Mouse (Mus musculus): ENCODE results near the gene Treh. TPM values are rescaled to one million over a fixed set of nuclear protein-coding genes. Genes with fewer than 3 reads are reported as not detected.

The Treh gene
- polyA plus RNA-seq, 1 experiment from 2014 or later, result not detected

- no peaks in the 10 kb centered on the region for H3K9me3 ChIP-seq (replicated peaks; ENCODE audit: control insufficient read depth, low read length)
- H3K27ac ChIP-seq (ENCODE audit: low read length), result no peak overlapping the region
- peak overlapping the region; percentile 26 for H3K4me3 ChIP-seq (ENCODE audit: low read depth, low read length)
- peak; percentile 74 for ATAC-seq (ENCODE audit: low read depth)
- H3K4me2 ChIP-seq (ENCODE audit: low read depth, low read length), result peak overlapping the region; percentile 56
- no peaks in the 10 kb centered on the region for H3K27me3 ChIP-seq (ENCODE audit: control insufficient read depth, insufficient read depth, low read depth, low read length)
- H3K9ac ChIP-seq (ENCODE audit: low read depth, low read length), result no peak overlapping the region
- no peaks in the 10 kb centered on the region for H3K36me3 ChIP-seq (ENCODE audit: control insufficient read depth, insufficient read depth)
- peaks cover 7% of the 10 kb centered on the region for H3K4me1 ChIP-seq (ENCODE audit: control insufficient read depth, low read depth, low read length)
- 5% methylated on average over 23 of the region's 24 CpGs for WGBS (ENCODE audit: insufficient replicate concordance)
Measured at GRCm38 (mm10) chr9:44708429-44708765, 35.4 kb downstream of the Treh start.

- WGBS (ENCODE audit: insufficient replicate concordance), result 51% methylated on average over 6 of the region's 6 CpGs
Measured at GRCm38 (mm10) chr9:44708925-44709324, 35.9 kb downstream of the Treh start.

DNA sequence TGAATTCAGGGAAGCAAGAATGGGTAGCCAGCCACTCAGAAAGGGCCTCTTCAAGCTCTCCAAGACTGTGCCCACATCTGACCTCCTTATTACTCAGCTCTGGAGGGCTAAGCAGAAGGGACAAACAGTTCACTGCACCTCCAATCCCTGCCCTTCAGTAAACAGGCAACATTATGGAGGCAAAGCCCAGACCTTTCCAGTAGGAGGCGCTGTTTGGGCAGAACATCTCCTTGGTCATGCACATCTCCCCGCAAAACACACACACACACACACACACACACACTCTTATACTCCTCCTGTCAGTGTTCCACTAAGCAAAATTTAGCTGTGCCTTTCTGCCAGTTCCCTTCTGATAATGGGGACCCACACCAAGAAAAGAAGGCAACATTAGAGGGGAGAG, 36.6 kb downstream of the Treh start:
- H3K27ac ChIP-seq (ENCODE audit: low read length), result no peak overlapping the region
- ATAC-seq (ENCODE audit: low read depth), result no peak
- no peaks in the 10 kb centered on the region for H3K36me3 ChIP-seq (ENCODE audit: control insufficient read depth, insufficient read depth)
- H3K27me3 ChIP-seq (ENCODE audit: control insufficient read depth, insufficient read depth, low read depth, low read length), result no peaks in the 10 kb centered on the region
- no peaks in the 10 kb centered on the region for H3K9me3 ChIP-seq (replicated peaks; ENCODE audit: control insufficient read depth, low read length)
- H3K4me1 ChIP-seq (ENCODE audit: control insufficient read depth, low read depth, low read length), result peaks cover 7% of the 10 kb centered on the region
- WGBS (ENCODE audit: insufficient replicate concordance), result 30% methylated on average over 2 of the region's 2 CpGs
- no peak overlapping the region for H3K9ac ChIP-seq (ENCODE audit: low read depth, low read length)
- H3K4me3 ChIP-seq (ENCODE audit: low read depth, low read length), result no peak overlapping the region
- no peak overlapping the region for H3K4me2 ChIP-seq (ENCODE audit: low read depth, low read length)

More at GRCm38 (mm10) chr9:44708925-44709324, 35.9 kb downstream of the Treh start:
- Histone ChIP-seq H3K27me3 (ENCODE audit: control insufficient read depth, insufficient read depth, low read depth, low read length) (no peaks in the 10 kb centered on the region), H3K4me1 (ENCODE audit: control insufficient read depth, low read depth, low read length) (peaks cover 7% of the 10 kb centered on the region), H3K4me2 (ENCODE audit: low read depth, low read length) (peak overlapping the region; percentile 56), H3K36me3 (ENCODE audit: control insufficient read depth, insufficient read depth) (no peaks in the 10 kb centered on the region), H3K27ac (ENCODE audit: low read length) (no peak overlapping the region), H3K9me3 (replicated peaks; ENCODE audit: control insufficient read depth, low read length) (no peaks in the 10 kb centered on the region), H3K4me3 (ENCODE audit: low read depth, low read length) (peak overlapping the region; percentile 26), H3K9ac (ENCODE audit: low read depth, low read length) (no peak overlapping the region)
- no peak for ATAC-seq (ENCODE audit: low read depth)

- WGBS (ENCODE audit: insufficient replicate concordance), result 61% methylated on average over 5 of the region's 5 CpGs
- peaks cover 7% of the 10 kb centered on the region for H3K4me1 ChIP-seq (ENCODE audit: control insufficient read depth, low read depth, low read length)
- H3K4me2 ChIP-seq (ENCODE audit: low read depth, low read length), result no peak overlapping the region
- H3K27me3 ChIP-seq (ENCODE audit: control insufficient read depth, insufficient read depth, low read depth, low read length), result no peaks in the 10 kb centered on the region
- no peak overlapping the region for H3K27ac ChIP-seq (ENCODE audit: low read length)
- no peak overlapping the region for H3K4me3 ChIP-seq (ENCODE audit: low read depth, low read length)
- no peaks in the 10 kb centered on the region for H3K36me3 ChIP-seq (ENCODE audit: control insufficient read depth, insufficient read depth)
- no peak for ATAC-seq (ENCODE audit: low read depth)
- no peaks in the 10 kb centered on the region for H3K9me3 ChIP-seq (replicated peaks; ENCODE audit: control insufficient read depth, low read length)
- H3K9ac ChIP-seq (ENCODE audit: low read depth, low read length), result no peak overlapping the region
Measured at GRCm38 (mm10) chr9:44710213-44710612, 37.2 kb downstream of the Treh start.

DNA sequence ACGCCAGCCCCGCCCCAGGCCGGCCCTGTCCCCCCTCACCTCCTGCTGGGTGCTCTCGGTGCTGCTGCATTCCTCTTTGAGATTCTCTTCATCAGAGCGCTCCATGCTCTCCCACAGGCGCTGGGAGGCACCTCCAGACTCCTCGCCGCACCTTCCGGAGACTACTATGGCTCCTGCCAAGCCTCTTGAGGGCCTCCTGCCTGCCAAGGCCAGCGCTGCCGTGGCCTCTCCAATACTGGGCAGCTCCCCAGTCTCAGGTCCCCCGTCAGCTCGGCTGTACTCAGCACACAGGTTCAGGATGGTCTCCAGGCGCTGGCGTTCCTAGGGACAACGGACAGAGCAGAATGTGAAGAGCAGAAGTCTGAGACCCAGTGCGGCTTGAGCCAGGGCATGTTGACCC, 38.6 kb downstream of the Treh start:
- no peak overlapping the region for H3K4me2 ChIP-seq (ENCODE audit: low read depth, low read length)
- no peaks in the 10 kb centered on the region for H3K36me3 ChIP-seq (ENCODE audit: control insufficient read depth, insufficient read depth)
- H3K27ac ChIP-seq (ENCODE audit: low read length), result no peak overlapping the region
- no peaks in the 10 kb centered on the region for H3K27me3 ChIP-seq (ENCODE audit: control insufficient read depth, insufficient read depth, low read depth, low read length)
- H3K4me1 ChIP-seq (ENCODE audit: control insufficient read depth, low read depth, low read length), result peaks cover 7% of the 10 kb centered on the region
- H3K9me3 ChIP-seq (replicated peaks; ENCODE audit: control insufficient read depth, low read length), result no peaks in the 10 kb centered on the region
- 71% methylated on average over 17 of the region's 17 CpGs for whole genome bisulfite sequencing (ENCODE audit: insufficient replicate concordance)
- no peak for ATAC-seq (ENCODE audit: low read depth)
- no peak overlapping the region for H3K9ac ChIP-seq (ENCODE audit: low read depth, low read length)
- no peak overlapping the region for H3K4me3 ChIP-seq (ENCODE audit: low read depth, low read length)

DNA sequence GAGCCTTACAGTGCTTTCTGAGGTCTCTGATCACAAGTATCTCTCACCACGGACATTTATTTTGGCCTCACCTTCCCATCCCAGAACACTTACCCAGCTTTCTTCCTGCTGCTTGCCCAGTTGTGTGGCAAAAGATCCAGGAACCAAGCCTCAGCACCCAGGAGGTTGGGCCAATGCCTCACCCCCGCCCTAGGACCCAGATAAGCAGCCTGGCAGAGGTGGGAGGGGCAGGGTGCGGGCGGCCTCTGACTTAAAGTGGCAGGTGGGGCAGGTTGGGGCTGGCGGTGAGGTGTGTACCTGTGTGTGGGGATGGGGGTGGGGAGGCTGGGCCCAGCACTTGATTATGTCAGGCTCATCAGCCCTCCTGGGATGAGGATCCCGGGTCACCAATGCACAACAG, 40.0 kb downstream of the Treh start:
- H3K4me2 ChIP-seq (ENCODE audit: low read depth, low read length), result no peak overlapping the region
- 50% methylated on average over 6 of the region's 6 CpGs for WGBS (ENCODE audit: insufficient replicate concordance)
- no peak overlapping the region for H3K4me3 ChIP-seq (ENCODE audit: low read depth, low read length)
- no peaks in the 10 kb centered on the region for H3K36me3 ChIP-seq (ENCODE audit: control insufficient read depth, insufficient read depth)
- ATAC-seq (ENCODE audit: low read depth), result no peak
- H3K27ac ChIP-seq (ENCODE audit: low read length), result no peak overlapping the region
- no peaks in the 10 kb centered on the region for H3K27me3 ChIP-seq (ENCODE audit: control insufficient read depth, insufficient read depth, low read depth, low read length)
- H3K4me1 ChIP-seq (ENCODE audit: control insufficient read depth, low read depth, low read length), result peaks cover 7% of the 10 kb centered on the region
- H3K9ac ChIP-seq (ENCODE audit: low read depth, low read length), result no peak overlapping the region
- H3K9me3 ChIP-seq (replicated peaks; ENCODE audit: control insufficient read depth, low read length), result no peaks in the 10 kb centered on the region

- Histone ChIP-seq H3K4me1 (ENCODE audit: control insufficient read depth, low read depth, low read length) (peaks cover 5% of the 10 kb centered on the region), H3K27me3 (ENCODE audit: control insufficient read depth, insufficient read depth, low read depth, low read length) (no peaks in the 10 kb centered on the region), H3K4me2 (ENCODE audit: low read depth, low read length) (no peak overlapping the region), H3K27ac (ENCODE audit: low read length) (no peak overlapping the region), H3K9ac (ENCODE audit: low read depth, low read length) (no peak overlapping the region), H3K36me3 (ENCODE audit: control insufficient read depth, insufficient read depth) (no peaks in the 10 kb centered on the region), H3K9me3 (replicated peaks; ENCODE audit: control insufficient read depth, low read length) (no peaks in the 10 kb centered on the region), H3K4me3 (ENCODE audit: low read depth, low read length) (no peak overlapping the region)
- WGBS (ENCODE audit: insufficient replicate concordance), result 34% methylated on average over 2 of the region's 2 CpGs
- no peak for ATAC-seq (ENCODE audit: low read depth)
Measured at GRCm38 (mm10) chr9:44713574-44713973, 40.5 kb downstream of the Treh start.

DNA sequence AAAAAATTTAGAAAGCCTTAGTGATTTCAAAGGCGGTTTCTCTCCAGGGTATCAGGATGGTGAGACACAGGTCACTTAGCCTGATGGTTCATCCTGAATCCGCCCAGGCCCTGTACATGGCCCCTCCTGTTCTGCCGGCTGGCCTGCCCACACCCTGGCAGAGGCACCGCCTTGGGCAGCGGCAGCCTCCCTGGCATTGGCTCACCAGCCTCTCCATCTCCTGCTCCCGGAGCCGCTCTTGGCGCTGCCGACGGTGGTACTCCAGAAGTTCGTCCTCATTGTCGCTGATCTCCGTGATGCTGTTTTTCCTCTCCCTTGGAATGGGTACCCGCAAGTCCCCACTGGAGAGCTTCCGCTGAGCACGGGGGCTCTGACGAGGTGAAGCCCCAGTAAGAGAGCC, 42.1 kb downstream of the Treh start:
- ATAC-seq (ENCODE audit: low read depth), result no peak
- peaks cover 5% of the 10 kb centered on the region for H3K4me1 ChIP-seq (ENCODE audit: control insufficient read depth, low read depth, low read length)
- H3K9ac ChIP-seq (ENCODE audit: low read depth, low read length), result no peak overlapping the region
- 87% methylated on average over 17 of the region's 17 CpGs for whole genome bisulfite sequencing (ENCODE audit: insufficient replicate concordance)
- H3K9me3 ChIP-seq (replicated peaks; ENCODE audit: control insufficient read depth, low read length), result no peaks in the 10 kb centered on the region
- H3K36me3 ChIP-seq (ENCODE audit: control insufficient read depth, insufficient read depth), result no peaks in the 10 kb centered on the region
- H3K4me2 ChIP-seq (ENCODE audit: low read depth, low read length), result no peak overlapping the region
- H3K4me3 ChIP-seq (ENCODE audit: low read depth, low read length), result no peak overlapping the region
- H3K27me3 ChIP-seq (ENCODE audit: control insufficient read depth, insufficient read depth, low read depth, low read length), result no peaks in the 10 kb centered on the region
- no peak overlapping the region for H3K27ac ChIP-seq (ENCODE audit: low read length)

DNA sequence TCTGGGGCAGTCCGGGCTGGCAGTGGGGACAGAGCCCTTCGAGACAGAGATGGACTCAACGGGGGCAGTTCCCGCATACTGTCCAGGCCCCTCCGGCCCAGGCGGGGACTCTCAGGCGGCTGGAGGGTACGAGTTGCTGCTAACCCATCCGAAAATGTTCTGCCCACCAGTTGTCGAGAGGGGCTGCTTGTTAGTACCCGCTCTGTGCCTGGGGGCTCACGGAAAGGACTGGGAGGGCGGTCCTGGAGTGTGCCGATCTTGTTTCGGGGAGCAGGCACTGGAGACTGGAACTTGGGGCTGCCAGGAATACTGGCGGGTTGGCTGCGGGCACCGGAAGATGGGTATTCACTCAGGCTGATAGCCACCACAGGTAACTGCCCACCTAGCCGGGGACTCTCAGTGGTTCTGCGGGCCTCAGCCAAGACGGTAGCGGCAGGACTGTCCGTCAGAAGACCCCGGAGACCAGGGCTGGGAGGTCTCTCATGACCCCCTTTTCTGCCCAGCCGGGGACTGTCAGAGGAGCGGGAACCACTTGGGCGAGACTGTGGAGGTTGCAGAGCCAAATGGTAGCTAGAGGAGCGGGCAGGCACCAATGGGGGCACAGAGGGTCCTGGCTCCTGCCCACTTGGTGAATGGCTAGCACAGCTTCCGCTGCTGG, 42.8 kb downstream of the Treh start:
- H3K36me3 ChIP-seq (ENCODE audit: control insufficient read depth, insufficient read depth), result no peaks in the 10 kb centered on the region
- H3K27me3 ChIP-seq (ENCODE audit: control insufficient read depth, insufficient read depth, low read depth, low read length), result no peaks in the 10 kb centered on the region; the same call in 1 of the 2 replicates
- WGBS (ENCODE audit: insufficient replicate concordance), result 88% methylated on average over 29 of the region's 29 CpGs

More for the DNA sequence above, 42.8 kb downstream of the Treh start:
- Histone ChIP-seq H3K9me3 (replicated peaks; ENCODE audit: control insufficient read depth, low read length) (no peaks in the 10 kb centered on the region), H3K4me3 (ENCODE audit: low read depth, low read length) (no peak overlapping the region), H3K9ac (ENCODE audit: low read depth, low read length) (no peak overlapping the region), H3K4me1 (ENCODE audit: control insufficient read depth, low read depth, low read length) (peaks cover 12% of the 10 kb centered on the region), H3K27ac (ENCODE audit: low read length) (no peak overlapping the region), H3K4me2 (ENCODE audit: low read depth, low read length) (no peak overlapping the region)
- no peak for ATAC-seq (ENCODE audit: low read depth)

Data from liver, embryonic 16.5 days (tissue).